Mouse (Mus musculus): ENCODE results near the gene Gpx6.

GRCm38 (mm10) chr13:21362621-21363248 is 50.8 kb downstream of the Gpx6 start, which contains the start of gene Zscan12:
- no peak for TF ChIP-seq CTCF (IDR thresholded peaks at IDR 0.05; ENCODE audit: low read depth, low read length)
- no peak for TF ChIP-seq GATA1 (IDR thresholded peaks at IDR 0.05; ENCODE audit: borderline replicate concordance, low read length)
- TF ChIP-seq TAL1 (conservative IDR thresholded peaks at IDR 0.05; ENCODE audit: low read depth, low read length), result no peak
- no peak for TF ChIP-seq POLR2AphosphoS5 (IDR thresholded peaks at IDR 0.05; ENCODE audit: insufficient replicate concordance, low read depth, low read length)
- no peak for TF ChIP-seq GATA2 (IDR thresholded peaks at IDR 0.05; ENCODE audit: borderline replicate concordance, low read depth, low read length)
